Mouse (Mus musculus): ENCODE results near the gene Reep3.

Gene Reep3

GRCm38 (mm10) chr10:67053475-67053874 lies 43.3 kb downstream of the Reep3 start:
- no peak for DNase-seq (ENCODE audit: extremely low spot score, low spot score)

- no peak for DNase-seq (ENCODE audit: extremely low spot score, low spot score)
Observed at GRCm38 (mm10) chr10:67052429-67052828, 44.3 kb downstream of the Reep3 start.

GRCm38 (mm10) chr10:67051466-67051865 lies 45.3 kb downstream of the Reep3 start:
- no peak for DNase-seq (ENCODE audit: extremely low spot score, low spot score)

- DNase-seq (ENCODE audit: extremely low spot score, low spot score), result no peak
Observed at GRCm38 (mm10) chr10:67050766-67051165, 46.0 kb downstream of the Reep3 start.

- no peak for DNase-seq (ENCODE audit: extremely low spot score, low spot score)
Observed at GRCm38 (mm10) chr10:67049621-67050020, 47.1 kb downstream of the Reep3 start.

- no peak for DNase-seq (ENCODE audit: extremely low spot score, low spot score)
Observed at GRCm38 (mm10) chr10:67048871-67049615, 47.7 kb downstream of the Reep3 start.

- no peak for DNase-seq (ENCODE audit: extremely low spot score, low spot score)
Observed at GRCm38 (mm10) chr10:67047712-67048645, 48.8 kb downstream of the Reep3 start.

- no peak for DNase-seq (ENCODE audit: extremely low spot score, low spot score)
Observed at GRCm38 (mm10) chr10:67045192-67045899, 51.4 kb downstream of the Reep3 start.

- DNase-seq (ENCODE audit: extremely low spot score, low spot score), result no peak
Observed at GRCm38 (mm10) chr10:67044346-67044745, 52.4 kb downstream of the Reep3 start.

GRCm38 (mm10) chr10:67043236-67043635 lies 53.5 kb downstream of the Reep3 start:
- DNase-seq (ENCODE audit: extremely low spot score, low spot score), result no peak

- no peak for DNase-seq (ENCODE audit: extremely low spot score, low spot score)
Observed at GRCm38 (mm10) chr10:67040410-67040809, 56.3 kb downstream of the Reep3 start.

GRCm38 (mm10) chr10:67039001-67039400 lies 57.7 kb downstream of the Reep3 start:
- no peak for DNase-seq (ENCODE audit: extremely low spot score, low spot score)

GRCm38 (mm10) chr10:67036542-67036941 lies 60.2 kb downstream of the Reep3 start:
- no peak for DNase-seq (ENCODE audit: extremely low spot score, low spot score)

GRCm38 (mm10) chr10:67036141-67036540 lies 60.6 kb downstream of the Reep3 start:
- DNase-seq (ENCODE audit: extremely low spot score, low spot score), result no peak

- no peak for DNase-seq (ENCODE audit: extremely low spot score, low spot score)
Observed at GRCm38 (mm10) chr10:67031186-67031585, 65.6 kb downstream of the Reep3 start.

GRCm38 (mm10) chr10:67029297-67029696 lies 67.4 kb downstream of the Reep3 start:
- DNase-seq (ENCODE audit: extremely low spot score, low spot score), result no peak

GRCm38 (mm10) chr10:67026375-67026774 lies 70.4 kb downstream of the Reep3 start:
- no peak for DNase-seq (ENCODE audit: extremely low spot score, low spot score)

GRCm38 (mm10) chr10:67025573-67026236 lies 71.0 kb downstream of the Reep3 start:
- no peak for DNase-seq (ENCODE audit: extremely low spot score, low spot score)

GRCm38 (mm10) chr10:67024391-67024790 lies 72.4 kb downstream of the Reep3 start:
- DNase-seq (ENCODE audit: extremely low spot score, low spot score), result no peak

- DNase-seq (ENCODE audit: extremely low spot score, low spot score), result no peak
Observed at GRCm38 (mm10) chr10:67023092-67023491, 73.7 kb downstream of the Reep3 start.

- no peak for DNase-seq (ENCODE audit: extremely low spot score, low spot score)
Observed at GRCm38 (mm10) chr10:67021494-67021893, 75.3 kb downstream of the Reep3 start.

Data from neural tube, embryonic 10.5 days (tissue).